Mouse (Mus musculus): ENCODE data around the gene Pgm2. TPM values are rescaled to one million over a fixed set of nuclear protein-coding genes. Genes with fewer than 3 reads are reported as not detected.

Gene Pgm2
- polyA plus RNA-seq (2012; rRNA removed), result 17.2 and 20.7 TPM in 2 replicates

DNA sequence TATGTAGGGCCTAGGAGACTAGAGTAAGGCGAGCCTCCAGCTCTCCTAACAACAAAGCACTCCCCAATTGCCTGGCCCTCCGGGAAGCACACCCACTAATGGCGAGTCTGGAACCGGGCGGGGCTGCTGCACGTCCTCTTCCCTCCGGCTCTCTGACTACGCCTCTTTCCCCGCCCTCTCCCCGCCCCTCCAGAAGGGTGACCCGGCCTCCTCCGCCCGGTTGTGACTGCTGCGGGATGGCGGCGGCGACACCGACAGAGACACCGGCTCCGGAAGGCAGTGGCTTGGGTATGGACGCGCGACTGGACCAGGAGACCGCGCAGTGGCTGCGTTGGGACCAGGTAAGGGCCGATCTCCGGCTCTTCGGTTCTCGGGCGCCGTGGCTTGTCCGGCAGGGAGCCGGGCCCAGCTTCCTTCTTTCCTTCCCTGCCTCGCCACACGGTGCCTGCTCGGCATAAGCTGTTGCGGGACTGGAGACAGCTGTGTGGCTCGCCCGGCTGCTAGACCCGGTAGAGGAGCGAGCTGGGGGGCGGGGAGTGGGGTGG lies at the start of gene Pgm2:
Gene Pgm2, plus strand, starts transcription at position 203 of the 545 bp plus-strand sequence.
- peak; percentile 94 for DNase-seq (ENCODE audit: low read depth)
- TF ChIP-seq POLR2A (IDR thresholded peaks at IDR 0.05; ENCODE audit: borderline replicate concordance, extremely low read depth, insufficient read depth, insufficient read length, poor library complexity, severe bottlenecking) (peak; percentile 64; the same call in 1 of the 2 replicates), CTCF (IDR thresholded peaks at IDR 0.05; ENCODE audit: borderline replicate concordance, extremely low read depth, insufficient read depth, insufficient read length) (no peak)

DNA sequence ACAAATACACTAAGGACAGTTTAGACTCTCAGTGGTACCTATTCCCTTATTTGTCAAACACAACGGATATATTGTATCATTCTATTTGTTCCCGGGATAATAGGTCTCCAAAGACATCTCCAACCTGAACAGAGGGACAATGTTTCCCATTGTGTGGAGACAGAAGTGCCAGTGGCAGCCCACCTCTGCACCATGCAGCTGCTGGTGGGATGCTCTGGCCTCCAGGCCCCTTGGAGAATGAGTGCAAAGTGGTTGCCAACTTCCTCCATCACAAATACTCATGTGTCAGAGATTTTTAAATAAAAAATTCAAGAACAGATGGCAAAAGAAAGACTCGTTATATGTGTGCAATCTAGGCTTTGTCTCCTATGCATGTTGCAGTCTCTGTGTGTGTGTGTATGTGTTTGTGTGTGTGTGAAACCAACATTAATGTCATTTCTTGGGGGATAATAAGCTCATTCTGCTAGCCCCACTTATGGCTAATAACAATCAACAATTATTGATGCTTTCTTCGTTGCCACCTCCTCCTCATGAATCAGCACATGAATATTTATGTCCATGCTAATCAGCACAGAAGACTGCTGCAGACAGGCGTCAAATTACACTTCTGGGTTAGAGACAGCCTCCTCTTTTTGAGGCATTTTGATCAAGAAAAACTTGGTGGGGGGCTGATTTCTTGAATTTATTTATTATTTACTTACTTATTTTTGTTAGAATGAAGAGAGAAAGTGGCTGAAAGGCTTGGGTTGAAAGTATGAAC lies 48.9 kb upstream of the Pgm2 start:
- TF ChIP-seq CTCF (IDR thresholded peaks at IDR 0.05; ENCODE audit: borderline replicate concordance, extremely low read depth, insufficient read depth, insufficient read length) (no peak), POLR2A (IDR thresholded peaks at IDR 0.05; ENCODE audit: borderline replicate concordance, extremely low read depth, insufficient read depth, insufficient read length, poor library complexity, severe bottlenecking) (no peak)
- DNase-seq (ENCODE audit: low read depth), result peak; percentile 91

DNA sequence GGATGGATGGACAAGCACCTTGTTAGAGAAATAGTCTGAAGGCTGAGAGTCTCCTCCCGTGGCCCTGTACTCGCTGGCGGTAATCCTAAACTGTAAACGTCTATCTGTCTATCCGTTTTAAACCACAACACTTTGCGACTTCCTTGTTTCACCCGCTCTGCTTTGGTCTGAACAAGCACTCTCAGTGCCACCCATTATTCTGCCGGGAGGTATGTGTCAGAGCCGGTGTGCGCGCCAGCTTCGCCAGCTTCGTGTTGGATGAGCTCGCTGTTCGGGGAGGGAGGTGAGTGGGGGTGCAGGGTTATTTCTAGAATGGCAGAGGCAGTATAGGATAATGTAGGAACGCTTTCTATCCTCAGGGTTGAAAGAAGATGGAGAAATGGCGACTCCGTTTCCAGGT lies 48.0 kb upstream of the Pgm2 start:
- DNase-seq (ENCODE audit: low read depth), result peak; percentile 71
- TF ChIP-seq POLR2A (IDR thresholded peaks at IDR 0.05; ENCODE audit: borderline replicate concordance, extremely low read depth, insufficient read depth, insufficient read length, poor library complexity, severe bottlenecking) (no peak), CTCF (IDR thresholded peaks at IDR 0.05; ENCODE audit: borderline replicate concordance, extremely low read depth, insufficient read depth, insufficient read length) (no peak)

DNA sequence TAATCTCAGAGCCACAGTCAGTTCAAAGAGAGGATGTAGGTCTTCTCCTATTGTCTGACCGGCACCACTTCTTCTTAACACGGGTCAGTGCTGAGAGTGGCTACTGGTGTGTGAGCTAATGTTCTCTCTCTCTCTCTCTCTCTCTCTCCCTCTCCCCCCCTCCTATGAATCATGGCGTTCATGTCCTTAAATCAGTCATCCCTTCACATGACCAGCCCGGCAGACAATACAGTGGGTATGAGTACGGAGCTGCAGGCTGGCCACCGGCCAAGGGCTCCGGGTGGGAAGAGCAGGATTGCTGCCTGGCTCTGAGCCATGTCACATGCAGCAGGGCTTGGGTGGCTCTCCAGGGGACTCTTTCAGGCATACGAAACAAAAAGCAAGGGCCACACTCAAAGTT lies 47.2 kb upstream of the Pgm2 start:
- peak; percentile 92 for DNase-seq (ENCODE audit: low read depth)
- TF ChIP-seq POLR2A (IDR thresholded peaks at IDR 0.05; ENCODE audit: borderline replicate concordance, extremely low read depth, insufficient read depth, insufficient read length, poor library complexity, severe bottlenecking) (no peak), CTCF (IDR thresholded peaks at IDR 0.05; ENCODE audit: borderline replicate concordance, extremely low read depth, insufficient read depth, insufficient read length) (no peak)

DNA sequence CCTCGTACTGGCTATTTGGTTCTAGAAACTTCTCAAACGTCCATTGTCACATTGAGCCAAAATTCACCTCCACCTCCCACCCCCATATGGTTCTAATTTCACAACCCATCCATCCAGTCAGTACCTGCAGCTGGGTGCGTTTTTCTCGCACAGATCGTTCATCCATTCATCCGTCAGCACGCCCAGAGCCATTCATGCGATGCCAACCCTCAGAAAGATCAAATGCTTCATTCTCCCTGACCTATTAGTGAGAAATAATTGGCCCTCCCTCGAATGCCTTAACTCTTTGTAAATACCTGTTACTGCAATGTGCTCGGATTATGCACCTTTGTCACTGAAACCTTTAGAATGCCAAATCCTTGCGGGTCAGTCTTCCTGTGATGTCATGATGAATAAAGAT lies 45.8 kb upstream of the Pgm2 start:
- peak; percentile 61 for DNase-seq (ENCODE audit: low read depth)
- TF ChIP-seq POLR2A (IDR thresholded peaks at IDR 0.05; ENCODE audit: borderline replicate concordance, extremely low read depth, insufficient read depth, insufficient read length, poor library complexity, severe bottlenecking) (no peak), CTCF (IDR thresholded peaks at IDR 0.05; ENCODE audit: borderline replicate concordance, extremely low read depth, insufficient read depth, insufficient read length) (no peak)

DNA sequence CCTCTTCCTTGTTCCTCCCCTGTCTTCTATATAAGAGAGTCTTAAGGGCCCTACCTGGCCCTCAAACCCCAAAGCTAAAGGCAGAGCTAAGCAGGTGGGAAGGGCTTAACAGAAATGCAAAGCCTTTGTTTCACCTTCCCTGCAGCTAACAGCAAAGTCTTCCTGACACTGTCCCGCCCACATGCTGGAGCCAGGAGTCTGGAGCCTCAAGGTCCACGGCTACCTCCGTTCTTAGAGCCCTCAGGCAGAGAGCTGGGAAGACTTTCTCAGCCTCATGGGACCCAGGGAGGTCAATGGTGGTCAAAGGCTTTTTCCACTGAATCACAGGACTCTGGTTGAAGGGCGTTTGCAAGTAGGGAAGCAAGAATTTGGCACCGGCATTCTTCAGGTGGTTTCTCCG lies 44.8 kb upstream of the Pgm2 start:
- DNase-seq (ENCODE audit: low read depth), result no peak
- no peak for TF ChIP-seq CTCF (IDR thresholded peaks at IDR 0.05; ENCODE audit: borderline replicate concordance, extremely low read depth, insufficient read depth, insufficient read length)
- no peak for TF ChIP-seq POLR2A (IDR thresholded peaks at IDR 0.05; ENCODE audit: borderline replicate concordance, extremely low read depth, insufficient read depth, insufficient read length, poor library complexity, severe bottlenecking)

DNA sequence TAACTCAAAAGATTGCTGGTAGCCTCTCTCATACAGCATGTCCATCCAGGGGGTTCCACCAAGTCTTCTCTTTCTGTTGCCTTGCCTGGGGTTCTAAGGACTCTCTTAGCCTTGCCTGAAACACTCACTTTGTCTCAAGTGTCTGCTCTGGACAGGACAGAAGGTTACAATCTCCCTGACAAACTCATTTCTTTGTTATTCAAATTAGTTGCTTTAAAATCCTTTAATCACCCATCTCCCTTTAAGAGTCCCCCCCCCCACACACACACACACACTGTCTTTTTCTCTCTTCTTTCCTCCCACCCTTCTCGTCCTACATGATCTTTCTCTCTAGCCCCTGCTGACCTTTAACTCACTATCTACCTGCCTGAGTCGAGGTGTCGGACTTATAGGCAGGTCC lies 44.1 kb upstream of the Pgm2 start:
- no peak for TF ChIP-seq POLR2A (IDR thresholded peaks at IDR 0.05; ENCODE audit: borderline replicate concordance, extremely low read depth, insufficient read depth, insufficient read length, poor library complexity, severe bottlenecking)
- no peak for TF ChIP-seq CTCF (IDR thresholded peaks at IDR 0.05; ENCODE audit: borderline replicate concordance, extremely low read depth, insufficient read depth, insufficient read length)
- DNase-seq (ENCODE audit: low read depth), result no peak

DNA sequence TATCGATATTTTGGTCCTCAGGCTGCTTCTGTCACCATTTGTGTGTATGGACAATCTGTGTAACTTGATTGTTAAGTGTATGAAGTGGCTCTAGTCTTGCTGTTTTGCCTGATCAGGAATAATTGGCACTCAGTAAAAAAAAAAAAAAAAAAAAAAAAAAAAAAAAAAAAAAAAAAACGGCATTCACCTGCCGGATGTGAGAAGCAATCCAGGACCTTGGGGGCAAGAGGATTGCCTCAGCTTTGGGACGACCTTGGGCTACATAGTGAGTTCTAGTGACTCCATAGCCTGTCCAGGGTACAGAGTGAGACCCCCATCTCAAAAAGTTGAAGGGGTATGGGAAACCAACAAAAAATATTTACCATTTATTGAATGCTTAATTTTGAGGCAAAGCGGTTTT lies 43.5 kb upstream of the Pgm2 start:
- DNase-seq (ENCODE audit: low read depth), result no peak
- TF ChIP-seq POLR2A (IDR thresholded peaks at IDR 0.05; ENCODE audit: borderline replicate concordance, extremely low read depth, insufficient read depth, insufficient read length, poor library complexity, severe bottlenecking), result no peak
- no peak for TF ChIP-seq CTCF (IDR thresholded peaks at IDR 0.05; ENCODE audit: borderline replicate concordance, extremely low read depth, insufficient read depth, insufficient read length)

DNA sequence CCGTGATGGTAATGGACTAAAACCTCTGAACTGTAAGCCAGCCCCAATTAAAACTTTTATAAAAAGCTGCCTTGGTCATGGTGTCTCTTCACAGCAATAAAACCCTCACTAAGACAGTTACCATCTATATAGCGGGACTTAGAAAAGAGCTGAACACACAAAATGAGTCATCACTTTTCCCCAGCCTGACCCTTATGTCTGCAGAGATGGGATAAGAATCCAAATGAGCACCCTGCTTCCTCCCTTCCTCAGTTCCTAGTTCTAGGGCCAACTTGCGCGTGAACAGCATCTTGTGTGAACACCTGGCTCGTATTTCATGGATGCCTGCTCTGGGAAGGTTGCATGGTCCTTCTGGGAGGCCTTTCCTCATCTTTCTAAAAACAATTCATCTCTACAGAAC lies 39.7 kb upstream of the Pgm2 start:
- no peak for DNase-seq (ENCODE audit: low read depth)
- TF ChIP-seq CTCF (IDR thresholded peaks at IDR 0.05; ENCODE audit: borderline replicate concordance, extremely low read depth, insufficient read depth, insufficient read length) (no peak), POLR2A (IDR thresholded peaks at IDR 0.05; ENCODE audit: borderline replicate concordance, extremely low read depth, insufficient read depth, insufficient read length, poor library complexity, severe bottlenecking) (no peak)

DNA sequence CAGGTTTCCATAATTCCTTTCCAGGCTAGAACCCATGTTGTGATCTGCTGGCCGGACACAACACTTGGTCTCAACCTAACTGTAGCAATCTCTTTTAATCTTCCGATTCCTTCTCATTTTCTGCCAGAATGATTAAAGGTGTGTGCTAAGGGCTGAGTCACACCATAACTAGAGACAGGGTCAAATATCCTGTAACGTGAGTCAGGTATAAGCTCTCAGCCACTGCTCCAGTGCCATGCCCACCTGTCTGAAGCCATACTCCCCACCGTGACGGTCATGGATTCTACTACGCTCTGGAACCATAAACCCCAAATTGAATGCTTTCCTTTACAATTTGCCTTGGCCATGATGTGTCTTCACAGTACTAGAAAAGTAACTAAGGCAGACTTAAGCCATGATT lies 36.5 kb upstream of the Pgm2 start:
- DNase-seq (ENCODE audit: low read depth), result no peak
- TF ChIP-seq POLR2A (IDR thresholded peaks at IDR 0.05; ENCODE audit: borderline replicate concordance, extremely low read depth, insufficient read depth, insufficient read length, poor library complexity, severe bottlenecking) (no peak), CTCF (IDR thresholded peaks at IDR 0.05; ENCODE audit: borderline replicate concordance, extremely low read depth, insufficient read depth, insufficient read length) (no peak)

DNA sequence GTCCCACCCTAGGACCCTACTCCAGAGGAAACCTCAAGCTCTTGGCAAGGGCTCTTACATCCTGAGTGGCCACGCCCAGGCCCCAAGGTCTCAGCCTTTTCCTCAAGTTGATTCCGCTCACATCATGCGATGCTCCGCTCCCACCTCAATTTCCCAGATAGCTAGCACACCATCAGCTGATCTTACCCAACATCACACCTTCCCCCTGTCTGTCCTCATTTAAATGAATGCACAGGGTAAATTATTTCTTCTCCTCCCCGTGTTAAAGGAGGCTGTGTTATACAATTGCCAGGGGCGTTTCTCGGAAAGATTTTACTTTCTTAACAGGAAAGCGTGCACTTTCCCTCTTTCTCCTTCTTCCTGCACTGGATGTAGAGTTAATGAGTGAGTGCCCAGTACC lies 31.9 kb upstream of the Pgm2 start:
- TF ChIP-seq CTCF (IDR thresholded peaks at IDR 0.05; ENCODE audit: borderline replicate concordance, extremely low read depth, insufficient read depth, insufficient read length), result no peak
- no peak for TF ChIP-seq POLR2A (IDR thresholded peaks at IDR 0.05; ENCODE audit: borderline replicate concordance, extremely low read depth, insufficient read depth, insufficient read length, poor library complexity, severe bottlenecking)
- DNase-seq (ENCODE audit: low read depth), result no peak

DNA sequence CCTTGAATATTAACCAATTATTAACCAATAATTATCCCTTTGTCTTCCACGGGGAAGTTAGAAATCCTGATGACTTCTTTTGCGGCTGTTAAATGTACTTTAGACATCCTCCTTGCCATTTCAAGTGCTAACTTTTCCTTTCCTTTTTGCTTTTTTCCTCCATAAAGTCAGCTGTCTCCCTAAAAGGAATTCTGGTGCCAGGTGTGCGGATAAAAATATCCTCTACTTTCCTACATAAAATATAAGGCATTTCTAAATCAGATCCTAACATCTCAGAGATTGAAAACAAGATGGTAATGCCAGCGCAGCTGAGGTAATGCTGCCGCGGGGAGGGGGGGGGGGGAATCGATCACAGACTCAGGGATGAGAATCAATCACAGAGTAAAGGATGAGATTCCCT lies 31.1 kb upstream of the Pgm2 start:
- TF ChIP-seq POLR2A (IDR thresholded peaks at IDR 0.05; ENCODE audit: borderline replicate concordance, extremely low read depth, insufficient read depth, insufficient read length, poor library complexity, severe bottlenecking), result no peak
- TF ChIP-seq CTCF (IDR thresholded peaks at IDR 0.05; ENCODE audit: borderline replicate concordance, extremely low read depth, insufficient read depth, insufficient read length), result no peak
- no peak for DNase-seq (ENCODE audit: low read depth)
